Mouse (Mus musculus) stomach, postnatal 0 days (tissue): Measurements from ENCODE around the gene Olfr128.

ENCODE experiments used
- CTCF ChIP-seq: IDR thresholded peaks from 2 replicates; pipeline ENCODE4 v1.5.1; 2016; ENCODE audit warnings: antibody characterized with exemption, low read depth, mild to moderate bottlenecking, moderate library complexity
- EP300 ChIP-seq: optimal IDR thresholded peaks from 2 replicates; pipeline ENCODE3; 2016; ENCODE audit warnings: antibody characterized with exemption

GRCm38 (mm10) chr17:37873830-37874229, 46.5 kb upstream of the Olfr128 start:
- TF ChIP-seq CTCF = no peak
- TF ChIP-seq EP300 = no peak
